Mouse (Mus musculus) monocyte, adult 2 months (primary cell): Measurements from ENCODE around the gene Ubl3.

Source experiments
- DNase-seq, 2 experiments: peaks; one replicate each; pipeline ENCODE4 v3.0.0; 2022; ENCODE audit warnings: low spot score in 2 of 2, low read depth in 1 of 2

The Ubl3 gene

GRCm38 (mm10) chr5:148552187-148553071, at the start of gene Ubl3:
TSS of gene Ubl3 (minus strand) at chr5:148552789.
- DNase-seq, result peak; percentile 40 to 72

GRCm38 (mm10) chr5:148598376-148598775, 45.8 kb upstream of the Ubl3 start:
- no peak for DNase-seq

- no peak for DNase-seq
These were observed 43.6 kb upstream of the Ubl3 start for GRCm38 (mm10) chr5:148596086-148596753.

GRCm38 (mm10) chr5:148595459-148595751, 42.8 kb upstream of the Ubl3 start:
- DNase-seq, result no peak

GRCm38 (mm10) chr5:148594693-148595458, 42.3 kb upstream of the Ubl3 start:
- DNase-seq, result peak in 1 of 2 experiments; percentile 4

- no peak for DNase-seq
These were observed 41.0 kb upstream of the Ubl3 start for GRCm38 (mm10) chr5:148593607-148594006.

GRCm38 (mm10) chr5:148591448-148591862, 38.9 kb upstream of the Ubl3 start:
- no peak for DNase-seq

GRCm38 (mm10) chr5:148590603-148591447, 38.2 kb upstream of the Ubl3 start:
- DNase-seq, result no peak

- no peak for DNase-seq
These were observed 36.4 kb upstream of the Ubl3 start for GRCm38 (mm10) chr5:148588987-148589386.

GRCm38 (mm10) chr5:148588142-148588650, 35.6 kb upstream of the Ubl3 start:
- DNase-seq, result no peak

- no peak for DNase-seq
These were observed 27.9 kb upstream of the Ubl3 start for GRCm38 (mm10) chr5:148580388-148580985.

- no peak for DNase-seq
These were observed 26.6 kb upstream of the Ubl3 start for GRCm38 (mm10) chr5:148579156-148579555.

- no peak for DNase-seq
These were observed 25.8 kb upstream of the Ubl3 start for GRCm38 (mm10) chr5:148578353-148578752.

- no peak for DNase-seq
These were observed 24.7 kb upstream of the Ubl3 start for GRCm38 (mm10) chr5:148577278-148577677.

GRCm38 (mm10) chr5:148575163-148575562, 22.6 kb upstream of the Ubl3 start:
- DNase-seq, result no peak

GRCm38 (mm10) chr5:148572676-148573075, 20.1 kb upstream of the Ubl3 start:
- no peak for DNase-seq

GRCm38 (mm10) chr5:148570571-148571304, 18.1 kb upstream of the Ubl3 start:
- DNase-seq, result no peak

GRCm38 (mm10) chr5:148569444-148569843, 16.9 kb upstream of the Ubl3 start:
- no peak for DNase-seq

GRCm38 (mm10) chr5:148565636-148566035, 13.0 kb upstream of the Ubl3 start:
- DNase-seq, result no peak

GRCm38 (mm10) chr5:148564073-148564472, 11.5 kb upstream of the Ubl3 start:
- DNase-seq, result no peak
